Mouse (Mus musculus): ENCODE data around the gene Cd5. TPM values are rescaled to one million over a fixed set of nuclear protein-coding genes. Genes with fewer than 3 reads are reported as not detected.

The Cd5 gene
- polyA plus RNA-seq, 1 experiment from 2014 or later = 0.29 TPM

DNA sequence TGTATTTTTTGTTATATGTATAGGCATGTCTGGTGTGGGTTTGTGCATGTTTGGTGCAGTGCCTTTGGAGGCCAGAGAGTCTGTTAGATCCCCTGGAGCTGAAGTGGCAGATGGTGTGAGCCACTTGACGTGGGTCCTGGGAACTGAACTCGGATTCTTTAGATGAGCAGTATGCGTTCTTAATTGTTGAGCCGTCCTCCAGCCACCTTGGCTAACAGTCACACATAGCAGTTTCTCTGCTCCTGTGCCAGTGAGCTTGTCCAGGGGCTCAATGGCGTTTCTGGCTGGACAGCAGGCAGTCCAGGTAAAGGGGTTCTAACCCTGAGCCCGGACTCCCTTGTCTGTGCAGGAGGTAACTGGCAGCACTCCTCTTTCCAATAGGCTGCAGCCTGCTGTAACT, 29.9 kb downstream of the Cd5 start:
- Histone ChIP-seq H3K4me2 (ENCODE audit: low read length) (no peak overlapping the region), H3K4me3 (ENCODE audit: low read depth, low read length) (no peak overlapping the region), H3K9me3 (replicated peaks; ENCODE audit: control insufficient read depth, low read length) (no peaks in the 10 kb centered on the region), H3K4me1 (ENCODE audit: control insufficient read depth, insufficient read depth, low read length) (peaks cover 17% of the 10 kb centered on the region), H3K27me3 (replicated peaks; ENCODE audit: control insufficient read depth, insufficient read depth, low read length) (no peaks in the 10 kb centered on the region), H3K36me3 (ENCODE audit: control insufficient read depth, insufficient read depth, low read length) (peaks cover 60% of the 10 kb centered on the region), H3K9ac (ENCODE audit: low read length) (peak overlapping the region; percentile 35; the same call in 1 of the 2 replicates), H3K27ac (ENCODE audit: low read depth, low read length) (peak overlapping the region; percentile 97)
- WGBS = 35% methylated on average over 6 of the region's 6 CpGs
- no peak for DNase-seq (ENCODE audit: low spot score)
- ATAC-seq = no peak; the same call in 1 of the 2 replicates

DNA sequence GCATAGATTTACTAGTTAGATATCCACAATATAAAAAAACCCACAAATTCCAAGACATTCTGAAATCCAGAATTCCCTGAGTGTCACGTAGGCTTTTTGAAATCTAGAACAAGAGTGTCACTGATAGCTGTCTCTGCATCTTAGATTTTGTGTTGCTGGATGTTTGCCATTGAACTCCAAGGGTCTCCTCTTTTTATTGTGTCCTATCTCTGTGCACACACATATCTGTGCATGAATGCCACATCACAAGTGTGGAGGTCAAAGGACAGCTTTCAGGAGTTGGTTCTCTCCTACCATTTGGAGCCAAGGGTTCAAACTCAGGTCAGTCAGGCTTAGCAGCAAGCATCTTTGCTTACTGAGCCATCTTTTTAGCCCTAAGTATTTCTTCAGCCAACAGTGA, 30.9 kb downstream of the Cd5 start:
- peaks cover 50% of the 10 kb centered on the region for H3K36me3 ChIP-seq (ENCODE audit: control insufficient read depth, insufficient read depth, low read length)

DNA sequence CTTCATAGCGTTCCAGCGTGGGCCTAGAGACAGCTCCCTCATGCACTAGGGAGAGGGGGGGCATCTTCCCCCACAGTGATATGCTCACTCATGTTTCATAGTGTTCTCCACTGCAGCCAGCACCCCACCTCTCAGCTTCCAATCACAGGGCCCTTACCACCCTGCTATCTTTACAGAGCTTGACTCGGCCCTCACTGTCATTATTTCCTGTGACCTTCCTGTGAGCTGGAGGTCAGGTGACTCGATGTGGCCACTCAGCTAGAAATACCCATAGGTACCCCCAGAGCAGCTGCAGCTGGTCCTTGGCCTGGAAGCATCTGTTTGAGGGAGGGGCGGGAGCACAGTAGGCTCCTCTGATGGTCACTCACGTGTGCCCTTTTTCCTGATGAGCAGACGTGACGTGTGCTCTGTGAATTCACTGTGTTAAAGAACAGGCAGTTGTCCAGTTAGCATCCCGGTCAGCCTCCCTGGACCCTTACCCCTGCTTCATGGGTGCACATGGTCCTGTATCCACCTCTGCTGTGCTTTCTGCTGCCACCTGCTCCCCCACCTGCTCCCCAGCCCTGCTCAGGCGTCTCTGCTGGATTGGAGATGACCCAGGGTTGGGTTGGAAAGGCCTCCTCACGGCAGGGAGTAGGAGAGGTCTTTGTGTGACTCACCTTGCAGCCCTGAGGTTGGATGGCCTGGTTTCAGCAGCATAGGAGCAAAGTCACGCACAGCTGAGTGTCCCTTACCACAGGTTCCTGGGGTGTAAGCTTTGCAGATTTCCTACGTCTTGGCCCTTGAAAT, 31.5 kb downstream of the Cd5 start:
- ATAC-seq = no peak

More for the DNA sequence above, 30.9 kb downstream of the Cd5 start:
- DNase-seq (ENCODE audit: low spot score) (no peak), ATAC-seq (no peak)
- 92% methylated on average over 1 of the region's 1 CpGs for WGBS
- Histone ChIP-seq H3K4me1 (ENCODE audit: control insufficient read depth, insufficient read depth, low read length) (peaks cover 17% of the 10 kb centered on the region), H3K4me3 (ENCODE audit: low read depth, low read length) (no peak overlapping the region), H3K9me3 (replicated peaks; ENCODE audit: control insufficient read depth, low read length) (no peaks in the 10 kb centered on the region), H3K9ac (ENCODE audit: low read length) (no peak overlapping the region), H3K4me2 (ENCODE audit: low read length) (no peak overlapping the region), H3K27ac (ENCODE audit: low read depth, low read length) (no peak overlapping the region), H3K27me3 (replicated peaks; ENCODE audit: control insufficient read depth, insufficient read depth, low read length) (no peaks in the 10 kb centered on the region)

DNA sequence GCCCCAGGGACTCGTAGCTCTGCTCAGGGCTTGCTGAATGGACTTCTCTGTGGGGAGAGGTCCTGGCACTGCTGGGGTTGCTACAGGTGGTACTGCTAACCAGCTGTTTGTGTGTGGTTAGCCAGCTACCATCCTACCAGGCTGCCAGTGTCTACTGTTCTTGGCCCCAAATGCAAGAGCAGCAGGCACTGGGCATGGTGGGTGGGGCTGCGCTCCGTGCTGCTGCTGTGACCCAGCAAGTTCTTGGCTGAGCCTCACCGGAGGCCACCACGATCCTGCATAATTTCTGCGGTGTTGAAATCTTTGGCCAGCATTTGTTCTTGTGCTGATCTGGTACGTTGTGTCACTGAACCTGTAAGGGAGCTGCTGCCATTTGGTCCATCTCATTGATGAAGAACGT, 35.3 kb downstream of the Cd5 start:
- Histone ChIP-seq H3K27me3 (replicated peaks; ENCODE audit: control insufficient read depth, insufficient read depth, low read length) (no peaks in the 10 kb centered on the region), H3K4me1 (ENCODE audit: control insufficient read depth, insufficient read depth, low read length) (peaks cover 14% of the 10 kb centered on the region), H3K27ac (ENCODE audit: low read depth, low read length) (no peak overlapping the region), H3K9me3 (replicated peaks; ENCODE audit: control insufficient read depth, low read length) (no peaks in the 10 kb centered on the region), H3K4me2 (ENCODE audit: low read length) (no peak overlapping the region), H3K9ac (ENCODE audit: low read length) (no peak overlapping the region), H3K36me3 (ENCODE audit: control insufficient read depth, insufficient read depth, low read length) (peaks cover 21% of the 10 kb centered on the region), H3K4me3 (ENCODE audit: low read depth, low read length) (no peak overlapping the region)
- 89% methylated on average over 8 of the region's 8 CpGs for WGBS
- ATAC-seq = no peak
- DNase-seq (ENCODE audit: low spot score) = no peak

More for the DNA sequence above, 31.5 kb downstream of the Cd5 start:
- H3K36me3 ChIP-seq (ENCODE audit: control insufficient read depth, insufficient read depth, low read length) = peaks cover 44% of the 10 kb centered on the region
- DNase-seq (ENCODE audit: low spot score) = no peak
- H3K4me3 ChIP-seq (ENCODE audit: low read depth, low read length) = no peak overlapping the region
- H3K4me1 ChIP-seq (ENCODE audit: control insufficient read depth, insufficient read depth, low read length) = peaks cover 17% of the 10 kb centered on the region
- H3K4me2 ChIP-seq (ENCODE audit: low read length) = no peak overlapping the region
- no peaks in the 10 kb centered on the region for H3K27me3 ChIP-seq (replicated peaks; ENCODE audit: control insufficient read depth, insufficient read depth, low read length)
- WGBS = 84% methylated on average over 13 of the region's 13 CpGs
- no peak overlapping the region for H3K9ac ChIP-seq (ENCODE audit: low read length)
- no peak overlapping the region for H3K27ac ChIP-seq (ENCODE audit: low read depth, low read length)
- H3K9me3 ChIP-seq (replicated peaks; ENCODE audit: control insufficient read depth, low read length) = no peaks in the 10 kb centered on the region

DNA sequence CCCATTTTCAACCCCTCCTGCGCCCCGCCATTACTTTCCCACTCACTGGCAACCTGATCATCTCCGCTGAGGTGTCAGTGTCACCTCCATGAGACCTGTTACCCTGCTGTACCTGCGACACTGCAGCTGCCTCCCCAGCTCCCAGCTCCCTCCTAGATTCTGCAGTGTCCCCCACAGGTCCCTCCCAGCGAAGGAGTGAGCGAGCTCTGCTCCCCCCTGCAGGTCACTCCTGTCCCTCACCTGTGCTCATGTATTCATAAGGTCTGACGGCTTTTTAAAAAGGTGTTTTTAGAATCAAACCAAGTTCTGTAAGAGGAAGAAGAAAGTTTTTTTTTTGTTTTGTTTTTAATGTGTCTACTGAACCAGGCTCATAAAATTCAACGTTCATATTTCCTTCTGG, 36.7 kb downstream of the Cd5 start:
- H3K9me3 ChIP-seq (replicated peaks; ENCODE audit: control insufficient read depth, low read length) = no peaks in the 10 kb centered on the region
- H3K27me3 ChIP-seq (replicated peaks; ENCODE audit: control insufficient read depth, insufficient read depth, low read length) = no peaks in the 10 kb centered on the region
- no peak for DNase-seq (ENCODE audit: low spot score)
- H3K9ac ChIP-seq (ENCODE audit: low read length) = no peak overlapping the region
- no peak for ATAC-seq
- no peak overlapping the region for H3K27ac ChIP-seq (ENCODE audit: low read depth, low read length)
- peaks cover 9% of the 10 kb centered on the region for H3K36me3 ChIP-seq (ENCODE audit: control insufficient read depth, insufficient read depth, low read length)
- H3K4me1 ChIP-seq (ENCODE audit: control insufficient read depth, insufficient read depth, low read length) = peaks cover 14% of the 10 kb centered on the region
- no peak overlapping the region for H3K4me3 ChIP-seq (ENCODE audit: low read depth, low read length)
- 88% methylated on average over 8 of the region's 8 CpGs for WGBS
- H3K4me2 ChIP-seq (ENCODE audit: low read length) = no peak overlapping the region

DNA sequence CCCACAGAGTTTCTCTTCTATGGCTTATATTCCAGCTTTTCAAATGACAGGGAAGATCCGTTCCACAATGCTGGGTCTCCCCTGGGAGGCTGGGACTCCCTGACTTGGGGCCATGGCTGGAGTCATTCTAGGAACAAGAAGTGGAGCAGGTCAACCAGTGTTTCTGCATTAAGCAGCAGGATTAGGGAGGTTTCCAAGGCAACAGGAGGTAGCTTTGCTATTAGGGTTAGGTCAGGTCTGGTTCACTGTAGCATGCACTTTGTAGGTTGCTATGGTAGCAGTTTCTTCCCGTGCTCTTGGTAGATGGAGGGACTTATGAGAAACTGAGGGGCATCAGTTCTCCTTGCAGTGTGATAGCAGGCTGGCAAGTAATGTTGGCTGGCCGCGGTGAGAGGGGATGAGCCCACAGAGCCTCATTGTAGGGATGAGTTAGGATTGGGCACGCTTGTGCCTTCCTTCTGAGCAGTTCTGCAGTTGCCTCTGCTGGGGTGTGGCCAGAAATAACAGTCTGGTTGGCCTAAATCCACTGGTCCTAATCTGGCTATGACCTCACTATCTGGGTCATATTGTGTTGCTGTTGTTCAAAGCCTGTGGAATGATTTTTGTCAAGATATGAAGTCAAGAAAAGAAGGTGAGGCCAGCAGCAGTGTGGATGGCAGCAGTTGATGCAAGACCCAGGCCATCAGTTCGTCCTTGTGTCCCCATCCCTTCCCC, 37.6 kb downstream of the Cd5 start:
- H3K36me3 ChIP-seq (ENCODE audit: control insufficient read depth, insufficient read depth, low read length) = 0 out of 2 replicates have a peak, but pooled peaks cover under 1% of the 10 kb centered on the region
- H3K4me2 ChIP-seq (ENCODE audit: low read length) = no peak overlapping the region
- peak; percentile 31; the same call in 1 of the 2 replicates for ATAC-seq
- no peak for DNase-seq (ENCODE audit: low spot score)
- no peak overlapping the region for H3K27ac ChIP-seq (ENCODE audit: low read depth, low read length)
- peaks cover 14% of the 10 kb centered on the region for H3K4me1 ChIP-seq (ENCODE audit: control insufficient read depth, insufficient read depth, low read length)
- no peak overlapping the region for H3K9ac ChIP-seq (ENCODE audit: low read length)
- H3K27me3 ChIP-seq (replicated peaks; ENCODE audit: control insufficient read depth, insufficient read depth, low read length) = no peaks in the 10 kb centered on the region
- H3K4me3 ChIP-seq (ENCODE audit: low read depth, low read length) = no peak overlapping the region
- no peaks in the 10 kb centered on the region for H3K9me3 ChIP-seq (replicated peaks; ENCODE audit: control insufficient read depth, low read length)
- WGBS = 54% methylated on average over 6 of the region's 6 CpGs

DNA sequence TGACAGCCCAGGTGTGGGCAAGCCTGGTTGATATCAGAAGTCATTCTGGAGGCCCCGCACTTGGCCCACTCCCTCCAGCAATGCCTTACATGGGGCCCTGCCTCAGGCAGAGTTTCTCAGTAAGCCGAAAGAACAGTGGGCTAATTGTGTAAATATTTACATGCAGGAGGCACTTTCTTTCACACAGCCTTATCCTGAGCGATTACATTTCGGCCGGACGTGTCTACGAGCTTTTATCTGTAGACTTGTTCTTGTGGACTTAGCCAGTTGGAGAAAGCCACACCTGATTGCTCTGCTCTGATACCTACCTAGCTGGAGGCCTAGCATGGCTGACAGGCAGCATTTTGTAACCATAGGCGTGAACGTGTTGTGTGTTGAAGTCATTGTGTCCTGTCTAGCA, 39.0 kb downstream of the Cd5 start:
- no peak overlapping the region for H3K4me3 ChIP-seq (ENCODE audit: low read depth, low read length)
- 41% methylated on average over 9 of the region's 9 CpGs for WGBS
- H3K27ac ChIP-seq (ENCODE audit: low read depth, low read length) = peak overlapping the region; percentile 60; the same call in 1 of the 2 replicates
- DNase-seq (ENCODE audit: low spot score) (no peak), ATAC-seq (peak; percentile 49)
- no peaks in the 10 kb centered on the region for H3K9me3 ChIP-seq (replicated peaks; ENCODE audit: control insufficient read depth, low read length)
- peaks cover 24% of the 10 kb centered on the region for H3K4me1 ChIP-seq (ENCODE audit: control insufficient read depth, insufficient read depth, low read length)
- no peaks in the 10 kb centered on the region for H3K27me3 ChIP-seq (replicated peaks; ENCODE audit: control insufficient read depth, insufficient read depth, low read length)
- H3K4me2 ChIP-seq (ENCODE audit: low read length) = no peak overlapping the region
- H3K36me3 ChIP-seq (ENCODE audit: control insufficient read depth, insufficient read depth, low read length) = no peaks in the 10 kb centered on the region
- H3K9ac ChIP-seq (ENCODE audit: low read length) = no peak overlapping the region

DNA sequence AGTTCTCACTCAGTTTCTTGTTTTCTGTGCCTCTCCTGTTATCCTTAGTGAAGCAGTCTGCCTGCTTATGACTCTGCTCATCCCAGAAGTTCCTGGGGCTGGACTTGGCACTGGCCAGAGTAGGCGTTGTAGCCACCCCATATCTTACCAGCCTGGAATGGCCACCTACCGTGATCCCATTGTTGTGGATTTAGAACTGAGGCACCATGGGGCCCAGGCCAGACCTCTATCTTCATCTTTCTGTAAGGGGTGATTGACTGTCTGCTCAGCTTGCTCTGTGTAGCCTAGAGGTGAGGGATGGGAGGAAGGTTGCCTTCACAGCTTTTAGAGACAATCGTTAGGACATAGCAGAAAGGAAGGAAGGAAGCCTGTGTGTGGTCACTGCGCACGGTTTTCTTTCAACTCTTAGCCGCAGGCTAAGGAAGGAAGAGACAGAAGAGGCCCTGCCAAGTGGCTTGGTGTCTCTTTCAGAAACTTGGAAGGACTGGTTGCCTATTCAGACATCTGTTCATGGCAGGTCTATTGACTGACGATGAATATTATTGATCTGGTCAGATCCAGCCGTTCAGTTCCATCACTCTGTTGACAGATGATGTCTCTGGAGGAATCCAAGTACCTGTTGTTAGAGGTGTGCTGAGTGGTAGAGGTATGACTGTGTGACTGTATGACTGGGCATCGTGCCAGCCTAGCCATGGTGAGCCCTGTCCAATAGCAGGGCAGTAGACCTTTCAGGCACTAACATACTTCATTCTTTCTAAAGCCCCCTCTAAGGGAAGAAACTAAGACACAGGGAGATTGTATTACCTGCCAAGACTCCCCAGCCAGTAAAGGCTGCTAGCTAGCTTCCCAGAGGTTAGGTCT, 40.4 kb downstream of the Cd5 start:
- ATAC-seq (no peak), DNase-seq (ENCODE audit: low spot score) (no peak)
- Histone ChIP-seq H3K27ac (ENCODE audit: low read depth, low read length) (no peak overlapping the region; the same call in 1 of the 2 replicates), H3K4me3 (ENCODE audit: low read depth, low read length) (no peak overlapping the region), H3K36me3 (ENCODE audit: control insufficient read depth, insufficient read depth, low read length) (no peaks in the 10 kb centered on the region), H3K9ac (ENCODE audit: low read length) (no peak overlapping the region), H3K4me2 (ENCODE audit: low read length) (no peak overlapping the region), H3K9me3 (replicated peaks; ENCODE audit: control insufficient read depth, low read length) (no peaks in the 10 kb centered on the region), H3K4me1 (ENCODE audit: control insufficient read depth, insufficient read depth, low read length) (peaks cover 24% of the 10 kb centered on the region), H3K27me3 (replicated peaks; ENCODE audit: control insufficient read depth, insufficient read depth, low read length) (no peaks in the 10 kb centered on the region)
- 75% methylated on average over 9 of the region's 9 CpGs for WGBS

Data from forebrain, embryonic 14.5 days (tissue).